Mouse (Mus musculus) heart, postnatal 25 days (tissue): ENCODE data around the gene Ptpdc1. TPM values are rescaled to one million over a fixed set of nuclear protein-coding genes. Genes with fewer than 3 reads are reported as not detected.

ENCODE experiments used
- DNase-seq: peaks from one replicate; pipeline ENCODE4 v3.0.0; 2022; ENCODE audit warnings: low spot score
- intact Hi-C: fragments of 180-260 bp; cut with DNase I; formaldehyde crosslinking; loops from one replicate; pipeline ENCODE4 v1.15.1; 2025
- total RNA-seq, 2 experiments: library from RNA; stranded (reverse); gene quantifications; 2 replicates each; pipeline ENCODE4 v1.2.3; 2021

Ptpdc1 gene
- total RNA-seq, 2 experiments from 2014 or later = 4.6 to 6.0 TPM

DNA sequence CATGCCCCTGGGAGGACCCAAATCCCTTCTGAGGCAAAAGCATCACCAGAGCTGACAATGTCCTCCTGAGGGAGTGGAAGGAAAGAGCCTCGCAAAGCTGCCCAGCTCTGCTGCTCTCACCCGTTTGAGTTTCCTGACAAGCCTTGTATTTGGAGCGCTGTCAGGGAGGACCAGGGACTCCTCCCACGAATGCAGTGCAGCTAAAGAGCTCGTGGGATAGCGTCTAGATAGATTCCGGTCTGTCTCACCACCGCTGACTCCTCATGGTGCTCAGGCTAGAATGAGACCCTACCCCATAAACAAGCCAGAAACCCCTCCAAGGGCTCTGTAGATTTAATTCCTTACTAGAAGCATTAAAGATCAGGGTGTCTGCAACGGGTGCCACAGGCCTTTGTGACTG is 32.3 kb upstream of the Ptpdc1 start:
- no peak for DNase-seq
- intact Hi-C loops = loop anchor here (5.0 kb wide), 2 partner anchors 75 to 515 kb away; no protein-coding TSS in a partner anchor

DNA sequence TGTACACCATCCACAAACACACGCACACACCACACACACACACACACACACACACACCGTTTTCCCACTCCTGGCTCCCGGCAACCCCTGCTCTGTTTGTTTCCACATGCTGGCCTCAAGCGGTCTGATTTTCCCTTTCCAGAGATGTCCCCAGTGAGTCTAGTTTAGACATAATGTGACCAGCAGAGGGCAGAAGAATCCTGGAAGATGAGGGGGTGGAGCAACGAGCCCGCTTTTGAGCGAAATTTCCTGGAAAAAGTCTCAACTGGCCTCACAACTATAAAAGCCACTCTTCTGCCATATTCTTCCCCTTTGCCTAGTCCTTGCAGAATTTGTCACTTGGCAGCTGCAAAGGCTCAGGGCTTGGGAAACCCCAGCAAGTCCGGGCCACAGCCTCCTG is 30.2 kb upstream of the Ptpdc1 start:
- DNase-seq = no peak
- intact Hi-C loops = loop anchor here (2.0 to 5.0 kb wide), 3 partner anchors 77 to 517 kb away; no protein-coding TSS in a partner anchor

DNA sequence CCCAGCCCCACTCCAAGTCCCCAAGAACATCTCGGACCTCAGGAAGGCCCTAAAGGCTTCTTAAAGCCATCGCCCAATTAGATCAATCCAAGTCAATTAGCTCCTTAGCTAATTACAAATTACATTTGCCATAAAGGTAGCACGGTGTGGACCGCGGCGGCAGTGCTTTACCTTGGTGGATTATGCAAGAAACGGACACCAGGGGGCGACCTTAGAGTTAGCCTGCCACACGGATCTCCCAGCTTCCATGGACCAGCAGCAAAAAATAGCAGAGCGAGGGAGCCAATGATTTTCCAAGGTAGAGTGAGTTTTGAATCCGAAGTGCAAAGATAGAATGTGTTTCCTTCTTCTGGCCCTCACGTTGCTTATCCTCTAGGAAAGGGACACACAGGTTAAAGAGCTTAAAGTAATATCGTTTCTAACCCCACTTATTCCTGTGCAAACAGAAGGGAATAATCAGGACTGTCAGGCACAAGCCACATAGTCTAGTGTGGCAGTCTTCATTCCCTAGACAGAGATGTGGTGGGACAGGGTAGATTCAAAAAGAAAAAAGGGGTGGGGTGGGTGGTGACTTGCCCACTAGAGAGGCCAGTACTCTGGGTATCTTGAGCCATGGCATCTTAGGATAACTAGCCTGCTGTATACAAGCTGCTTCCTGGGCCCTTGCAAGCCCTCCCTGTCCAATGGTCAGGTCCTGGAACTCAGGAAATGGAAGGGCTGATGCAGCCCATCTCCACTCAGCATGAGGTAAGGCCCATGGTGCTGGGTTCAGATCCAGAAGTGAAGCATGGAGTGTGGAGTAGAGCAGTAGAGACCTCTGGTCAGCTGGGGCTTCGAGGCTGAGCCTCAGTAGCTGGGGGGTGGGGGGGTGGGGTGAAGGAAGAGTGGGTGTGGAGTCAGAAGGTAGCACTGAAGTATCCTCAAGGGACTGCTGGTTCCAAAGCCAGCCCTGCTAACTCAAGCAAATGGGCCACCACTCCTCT is 28.6 kb upstream of the Ptpdc1 start:
- DNase-seq = no peak
- intact Hi-C loops = loop anchor here (1.0 to 2.0 kb wide), 2 partner anchors 146 to 345 kb away; no protein-coding TSS in a partner anchor

DNA sequence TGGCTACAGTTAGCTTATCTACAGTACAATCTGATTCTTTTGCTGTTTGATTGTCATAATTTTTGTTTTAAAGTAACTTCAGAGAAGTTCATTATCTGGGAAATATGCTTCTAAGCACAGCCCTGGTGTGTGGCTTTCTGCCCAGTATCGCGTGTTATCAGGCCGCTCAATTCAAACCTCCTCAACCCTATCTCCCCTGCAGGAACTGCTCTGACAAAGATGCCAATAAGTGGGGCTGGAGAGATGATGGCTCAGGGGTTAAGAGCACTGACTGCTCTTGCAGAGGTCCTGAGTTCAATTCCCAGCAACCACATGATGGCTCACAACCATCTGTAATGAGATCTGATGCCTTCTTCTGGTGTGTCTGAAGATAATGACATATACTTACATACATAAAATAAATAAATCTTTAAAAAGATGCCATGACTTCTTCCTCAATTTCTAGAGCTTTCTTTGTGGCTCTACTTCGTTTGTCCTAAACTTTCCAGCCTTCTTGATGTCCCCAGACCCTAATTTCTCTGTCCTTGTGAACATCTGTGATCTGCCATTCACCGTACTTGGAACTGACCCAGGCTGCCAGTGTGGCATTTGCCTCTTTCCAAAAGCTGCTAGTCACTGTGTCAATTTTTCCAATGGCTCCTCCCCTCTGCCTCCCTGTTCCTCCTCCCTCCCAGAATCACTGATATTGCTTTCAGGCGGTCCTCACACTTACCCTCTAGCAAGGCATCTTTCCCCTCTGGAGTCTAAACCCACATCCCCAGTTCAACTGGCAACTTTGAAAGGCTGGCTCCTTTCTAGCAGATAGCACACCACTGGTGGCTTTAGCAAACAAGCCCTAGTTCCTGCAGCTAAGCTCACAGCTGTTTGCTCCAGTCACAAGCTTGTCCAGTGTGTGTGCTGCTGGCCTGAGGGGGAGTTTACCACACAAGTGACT is 25.9 kb upstream of the Ptpdc1 start:
- intact Hi-C loops = no loop called here
- DNase-seq = no peak

DNA sequence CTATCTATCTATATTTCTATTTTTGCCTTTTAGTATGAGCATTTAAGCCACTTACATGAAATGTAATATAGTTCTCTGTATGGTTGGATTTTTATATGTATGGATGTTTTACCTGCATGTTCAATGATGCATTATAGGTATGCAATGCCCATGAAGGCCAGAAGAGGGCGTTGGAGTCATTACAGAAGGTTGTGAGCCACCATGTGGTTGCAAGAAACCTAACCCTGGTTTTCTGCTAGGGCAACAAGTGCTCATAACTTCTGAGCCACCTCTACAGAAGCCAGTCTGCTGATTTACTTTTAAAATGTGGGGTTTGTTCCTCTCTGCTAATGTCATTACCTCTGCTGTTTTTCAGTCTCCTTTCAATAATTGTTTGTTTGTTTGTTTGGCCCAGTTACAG is 25.2 kb upstream of the Ptpdc1 start:
- no peak for DNase-seq
- intact Hi-C loops = no loop called here

DNA sequence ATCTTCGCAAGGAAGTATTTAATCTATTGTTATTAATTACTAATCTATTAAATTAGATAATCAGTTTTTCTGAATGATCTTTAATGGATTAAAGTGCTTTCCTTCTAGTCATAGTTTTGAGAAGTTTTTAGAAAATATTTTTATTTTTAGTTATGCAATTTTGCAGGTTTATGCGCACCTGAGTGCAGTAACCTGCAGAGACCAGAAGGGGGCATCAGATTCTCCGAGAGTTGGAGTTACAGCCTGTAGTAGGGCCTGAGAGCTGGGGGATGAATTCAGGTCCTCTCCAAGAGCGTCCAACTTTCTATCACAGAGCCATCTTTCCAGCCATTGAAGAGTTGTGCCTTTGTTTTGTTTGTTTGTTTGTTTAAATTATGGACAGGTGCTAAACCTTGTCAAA is 21.2 kb upstream of the Ptpdc1 start:
- DNase-seq = no peak
- intact Hi-C loops = no loop called here

DNA sequence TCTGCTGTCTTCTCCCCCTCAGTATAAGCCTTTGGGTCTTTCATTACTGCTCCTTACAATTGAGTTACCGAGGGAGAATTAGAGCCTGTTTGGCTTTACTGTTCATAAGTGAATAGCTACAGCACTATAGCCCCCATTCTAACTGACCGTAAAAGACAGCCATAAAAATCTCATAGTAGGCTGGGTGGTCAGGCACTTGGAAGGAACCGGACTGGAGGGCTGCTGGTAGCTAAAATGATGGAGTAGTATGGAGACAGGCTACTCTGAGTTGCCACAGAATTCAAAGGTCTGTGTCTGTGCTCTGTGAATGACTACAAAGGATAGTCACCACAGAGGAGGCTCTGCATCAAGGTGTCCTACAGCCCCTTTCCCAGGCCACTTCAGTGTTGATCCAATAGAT is 18.5 kb upstream of the Ptpdc1 start:
- intact Hi-C loops = no loop called here
- DNase-seq = no peak

DNA sequence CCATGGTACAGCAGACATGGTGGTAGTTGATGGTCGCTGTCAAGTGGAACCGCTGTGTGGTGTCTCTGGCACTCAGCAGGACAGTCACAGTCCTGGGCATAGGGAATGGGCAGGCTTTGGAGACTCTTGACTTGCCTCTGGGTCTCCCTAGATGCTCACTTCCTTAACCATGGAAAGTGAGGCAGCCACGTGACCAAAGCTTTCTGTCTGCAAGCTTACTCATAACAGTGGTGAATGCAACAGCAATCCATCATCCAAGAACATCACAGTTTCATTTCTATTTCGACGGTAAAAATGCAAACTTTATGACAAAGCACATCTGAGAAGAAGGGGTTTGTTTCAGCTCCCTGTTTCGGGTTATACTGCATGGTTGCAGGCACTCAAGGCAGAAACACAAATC is 17.6 kb upstream of the Ptpdc1 start:
- no peak for DNase-seq
- intact Hi-C loops = no loop called here

DNA sequence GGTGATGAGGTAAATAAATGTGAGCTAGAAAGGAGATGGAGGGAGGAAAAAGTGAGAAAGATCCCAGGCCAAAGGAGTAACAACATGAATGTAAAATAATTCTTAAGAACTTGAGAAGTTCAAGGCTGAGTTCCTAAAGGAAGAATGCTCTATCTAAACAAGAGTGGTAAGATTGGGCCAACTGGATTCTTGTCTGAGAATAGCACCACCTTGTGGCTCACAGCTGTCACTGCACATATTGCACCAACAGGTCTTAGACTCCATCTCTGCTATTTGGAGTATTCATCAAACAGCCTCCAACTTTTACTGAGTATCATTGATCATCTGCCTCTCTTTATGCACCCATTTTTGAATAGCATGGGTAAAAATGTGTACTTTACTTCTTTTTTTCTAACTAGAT is 14.1 kb upstream of the Ptpdc1 start:
- no peak for DNase-seq
- intact Hi-C loops = loop anchor here (1.0 to 2.0 kb wide), 2 partner anchors 65 to 111 kb away; no protein-coding TSS in a partner anchor

DNA sequence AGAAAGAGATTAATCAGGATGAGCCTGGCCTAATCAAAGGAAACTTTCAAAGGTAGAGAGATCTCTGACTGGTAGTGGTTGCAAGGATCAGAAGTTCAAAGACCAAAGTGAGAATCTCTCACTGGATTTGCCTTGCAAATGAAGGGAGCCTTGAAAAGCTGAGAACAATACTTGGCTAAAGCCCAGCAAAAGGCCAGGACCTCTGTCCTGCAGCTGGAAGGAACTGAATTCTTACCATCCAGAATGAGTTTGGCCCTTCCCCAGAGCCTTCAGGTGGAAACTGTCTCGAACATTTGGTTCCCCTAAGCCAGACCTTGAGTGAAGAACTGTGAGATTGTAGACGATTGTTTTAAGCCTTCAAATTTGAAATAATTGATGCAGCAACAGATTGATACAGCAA is 12.2 kb upstream of the Ptpdc1 start:
- no peak for DNase-seq
- intact Hi-C loops = loop anchor here (2.0 kb wide), 1 partner anchor 63 kb away; no protein-coding TSS in a partner anchor

DNA sequence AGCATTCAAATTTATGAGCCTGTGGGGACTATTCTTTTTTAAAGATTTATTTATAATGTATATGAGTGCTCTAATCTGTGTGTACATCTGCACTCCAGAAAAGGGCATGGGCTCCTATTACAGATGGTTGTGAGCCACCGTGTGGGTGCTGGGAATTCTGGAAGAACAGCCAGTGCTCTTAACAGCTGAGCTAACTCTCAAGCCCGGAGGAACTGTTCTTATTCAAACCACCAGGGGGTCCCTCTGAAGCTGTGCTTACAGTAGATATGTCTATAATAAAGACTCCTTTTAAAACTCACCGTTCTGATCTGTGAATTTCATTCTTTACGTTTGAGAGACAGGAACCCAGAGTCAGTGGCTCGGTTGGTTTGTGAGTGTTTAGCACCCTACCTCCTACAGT is 6.2 kb upstream of the Ptpdc1 start:
- intact Hi-C loops = no loop called here
- DNase-seq = no peak

DNA sequence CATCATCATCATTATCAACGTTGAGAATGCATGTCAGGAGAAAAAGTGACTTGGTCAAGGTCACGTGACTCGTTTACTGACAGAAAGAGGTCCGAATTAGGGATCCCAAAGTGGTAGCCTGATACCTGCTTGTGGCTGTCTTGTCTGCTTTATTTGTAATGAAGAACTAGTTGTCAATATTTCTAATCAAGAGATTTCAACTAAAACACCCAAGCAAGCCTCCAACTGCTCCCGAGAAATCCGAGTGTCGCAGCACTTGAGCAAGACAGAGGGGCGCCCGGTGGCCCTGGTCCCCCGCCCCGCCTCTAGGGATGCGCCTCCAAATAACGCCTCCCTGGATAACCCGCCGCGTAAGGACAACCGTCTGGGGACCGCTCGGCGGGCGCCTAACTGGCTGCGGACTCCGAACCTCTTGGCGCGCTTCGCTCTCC is 481 bp downstream of the Ptpdc1 start:
- DNase-seq = no peak
- intact Hi-C loops = no loop called here

DNA sequence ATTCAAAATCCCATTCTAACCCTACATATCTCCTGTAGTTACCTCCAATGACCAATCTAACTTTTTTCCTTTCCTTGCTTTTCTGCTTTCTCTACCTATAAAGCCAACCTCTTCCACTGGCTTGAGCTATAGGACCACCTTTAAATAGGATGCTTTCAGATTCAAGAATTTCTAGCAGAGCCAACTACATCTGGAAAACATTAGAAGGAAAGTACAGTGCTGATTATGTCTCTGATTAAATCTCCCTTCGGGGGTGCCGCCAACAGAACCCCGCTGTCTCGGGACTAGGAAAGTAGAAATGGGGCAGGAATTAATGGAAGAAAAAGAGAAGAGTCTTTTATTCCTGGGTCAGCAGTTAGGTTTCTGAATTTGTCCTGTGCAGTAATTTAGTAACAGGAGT is 6.6 kb downstream of the Ptpdc1 start:
- intact Hi-C loops = no loop called here

DNA sequence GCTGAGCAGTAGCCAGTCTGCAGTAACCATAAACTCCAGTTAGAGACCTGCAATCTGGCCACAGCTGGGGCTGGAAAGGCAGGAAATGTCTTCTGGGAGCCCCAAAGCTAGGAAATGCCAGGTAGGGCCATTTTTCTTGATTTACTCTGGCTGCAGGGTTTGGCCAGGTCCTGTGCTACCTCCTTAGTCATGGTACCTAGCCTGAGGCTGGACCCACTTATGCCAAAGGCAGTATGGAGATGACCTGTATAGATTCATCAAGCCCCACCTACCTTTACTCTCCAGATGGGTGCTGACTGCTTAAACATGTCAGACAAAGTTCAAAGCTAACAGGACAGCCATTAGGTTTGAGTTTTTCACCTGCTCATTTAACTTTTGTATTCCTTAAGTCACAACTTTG is 7.7 kb downstream of the Ptpdc1 start:
- intact Hi-C loops = no loop called here
- no peak for DNase-seq

More for the DNA sequence above, 6.6 kb downstream of the Ptpdc1 start:
- no peak for DNase-seq

DNA sequence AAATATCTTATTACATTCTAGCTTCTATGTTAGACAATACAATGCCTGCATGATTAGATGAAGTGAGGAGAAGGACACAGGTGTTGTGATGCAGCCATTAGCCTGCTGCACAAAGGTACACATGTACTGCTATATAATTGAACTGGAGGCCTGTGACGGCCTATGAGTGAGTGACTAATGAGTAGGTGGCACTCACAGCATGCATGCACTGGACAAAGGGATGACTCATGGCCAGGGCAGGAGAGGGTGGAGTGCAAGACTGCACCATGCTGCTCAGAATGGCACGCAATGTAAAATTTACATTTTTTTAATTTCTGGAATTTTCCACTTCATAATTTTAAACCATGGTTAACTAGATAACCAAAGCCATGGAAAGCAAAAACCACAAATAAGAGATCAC is 10.9 kb downstream of the Ptpdc1 start:
- DNase-seq = no peak
- intact Hi-C loops = no loop called here

DNA sequence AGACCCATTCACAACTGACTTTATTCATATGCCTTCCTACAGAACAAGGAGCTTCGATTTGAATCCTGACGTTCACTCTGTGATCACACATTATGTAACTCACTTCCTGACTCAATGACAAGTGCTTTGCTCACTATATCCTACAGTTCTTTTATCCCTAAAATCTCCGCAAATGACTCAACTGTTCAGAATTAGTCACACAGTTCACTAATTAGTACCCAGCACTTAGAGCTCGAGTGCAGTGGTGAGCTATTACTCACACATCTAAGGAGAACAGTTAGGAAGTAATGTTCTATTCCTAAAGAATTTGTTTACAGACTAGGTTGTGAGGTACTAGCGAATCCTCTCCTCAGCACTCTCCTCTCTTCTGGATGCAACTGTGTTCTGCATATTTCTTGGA is 16.4 kb downstream of the Ptpdc1 start:
- intact Hi-C loops = no loop called here
- no peak for DNase-seq

DNA sequence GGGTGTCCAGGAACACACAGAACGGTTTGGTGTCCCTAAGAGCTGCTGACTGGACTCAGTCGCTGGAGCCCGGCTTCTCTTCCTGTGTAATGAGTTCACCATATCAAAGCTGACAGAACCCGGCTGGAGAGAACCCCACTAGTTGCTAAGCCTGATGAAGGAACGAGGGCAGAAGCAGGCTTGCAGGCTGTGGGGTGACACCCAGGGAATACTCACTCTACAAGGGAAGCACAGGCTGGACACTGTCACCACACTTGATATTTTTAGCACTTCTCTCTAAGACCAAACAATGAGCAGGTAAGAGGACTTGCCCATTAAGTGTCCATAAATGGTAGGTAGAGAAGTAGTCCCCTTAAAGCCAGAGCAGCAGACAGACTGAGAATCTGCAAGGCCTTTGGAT is 20.9 kb downstream of the Ptpdc1 start:
- intact Hi-C loops = no loop called here
- DNase-seq = no peak

DNA sequence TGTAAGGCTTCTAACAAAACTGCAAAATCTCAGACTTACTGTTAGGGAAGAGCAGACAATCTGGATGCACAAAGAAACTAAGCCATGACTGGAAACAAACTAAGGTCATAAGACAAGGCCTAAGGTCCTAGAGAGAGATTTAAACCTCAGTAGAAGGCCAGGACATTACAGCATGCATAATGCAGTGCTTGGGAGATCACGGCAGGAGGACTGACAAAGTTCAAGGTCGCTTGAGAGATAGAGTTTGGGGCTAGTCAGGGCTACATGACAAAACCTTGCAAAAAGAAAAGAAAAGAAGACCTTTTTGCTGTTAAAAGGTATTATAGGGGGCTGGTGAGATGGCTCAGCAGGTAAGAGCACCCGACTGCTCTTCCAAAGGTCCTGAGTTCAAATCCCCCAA is 22.2 kb downstream of the Ptpdc1 start:
- intact Hi-C loops = no loop called here
- DNase-seq = no peak

DNA sequence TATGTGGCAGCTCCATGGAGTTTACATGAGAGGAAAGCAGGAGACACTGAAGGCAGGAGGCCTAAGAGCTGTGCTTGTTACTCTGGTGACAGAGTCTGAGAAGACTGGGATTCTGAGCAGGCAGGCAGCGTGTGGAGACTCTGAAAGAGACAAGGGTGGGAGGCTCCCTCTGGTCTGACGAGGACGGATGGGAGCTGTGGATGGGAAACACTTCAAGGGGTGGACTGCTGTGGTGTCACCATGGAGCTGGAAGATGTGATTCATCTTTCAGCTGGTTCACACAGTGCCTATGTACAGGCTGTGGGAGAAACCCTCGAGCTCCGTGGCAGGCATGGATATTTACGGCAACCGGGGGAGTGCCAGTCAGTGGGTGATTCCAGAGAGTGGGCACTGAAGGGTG is 30.9 kb downstream of the Ptpdc1 start:
- intact Hi-C loops = no loop called here
- no peak for DNase-seq

DNA sequence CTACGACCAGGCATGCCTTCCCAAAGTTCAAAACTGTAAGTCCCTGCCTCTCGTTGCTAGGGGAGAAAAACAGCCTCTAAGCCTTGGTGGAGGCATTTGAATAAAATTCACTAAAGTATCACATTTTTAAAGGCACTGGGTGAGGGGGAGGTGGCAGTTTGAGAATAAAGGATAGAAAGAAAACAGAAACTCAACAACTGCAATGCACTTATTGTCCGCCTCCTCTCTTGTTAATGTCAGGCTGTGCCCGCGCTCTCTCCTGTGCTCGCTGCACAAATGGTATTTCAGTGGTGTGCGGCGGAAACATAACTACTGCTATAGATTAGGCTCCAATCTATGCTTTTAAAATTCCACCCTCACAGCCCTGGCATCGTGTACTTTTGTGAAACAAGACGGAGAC is 31.4 kb downstream of the Ptpdc1 start:
- intact Hi-C loops = no loop called here
- DNase-seq = no peak
